Mouse (Mus musculus): Measurements from ENCODE around the gene Fgl2. TPM values are rescaled to one million over a fixed set of nuclear protein-coding genes. Genes with fewer than 3 reads are reported as not detected.

The Fgl2 gene
- polyA plus RNA-seq, 1 experiment = 0.59 TPM

DNA sequence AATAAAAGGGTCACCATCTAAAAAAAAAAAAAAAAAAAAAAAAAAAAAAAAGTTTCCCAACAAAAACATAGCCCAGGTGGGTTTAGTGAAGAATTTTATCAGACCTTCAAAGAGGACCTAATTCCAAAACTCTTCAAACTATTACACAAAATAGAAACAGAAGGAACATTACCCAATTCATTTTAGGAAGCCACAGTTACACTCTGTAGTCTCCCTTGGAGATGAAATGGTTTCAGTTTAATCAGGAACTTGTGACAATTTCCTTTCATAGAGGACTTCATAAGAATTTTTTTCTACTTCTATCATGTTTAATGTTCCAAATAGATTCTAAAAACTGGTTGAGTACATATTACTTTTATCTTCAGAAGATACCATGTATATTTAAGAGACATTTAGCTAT lies 20.8 kb upstream of the Fgl2 start:
- DNase-seq = no peak
- H3K4me3 ChIP-seq (replicated peaks; ENCODE audit: insufficient read depth, low read depth, low read length) = no peak overlapping the region
- no peaks in the 10 kb centered on the region for H3K4me1 ChIP-seq (ENCODE audit: control insufficient read depth, insufficient read depth, low read length)
- TF ChIP-seq POLR2A (IDR thresholded peaks at IDR 0.05; ENCODE audit: borderline replicate concordance, insufficient read depth, low read length) = no peak
- no peak for TF ChIP-seq CTCF (IDR thresholded peaks at IDR 0.05; ENCODE audit: borderline replicate concordance, insufficient read depth, low read depth, low read length)
- H3K27ac ChIP-seq (ENCODE audit: insufficient read depth, low read length) = no peak overlapping the region
- no peaks in the 10 kb centered on the region for H3K27me3 ChIP-seq (ENCODE audit: control insufficient read depth, insufficient read depth, low read length)

DNA sequence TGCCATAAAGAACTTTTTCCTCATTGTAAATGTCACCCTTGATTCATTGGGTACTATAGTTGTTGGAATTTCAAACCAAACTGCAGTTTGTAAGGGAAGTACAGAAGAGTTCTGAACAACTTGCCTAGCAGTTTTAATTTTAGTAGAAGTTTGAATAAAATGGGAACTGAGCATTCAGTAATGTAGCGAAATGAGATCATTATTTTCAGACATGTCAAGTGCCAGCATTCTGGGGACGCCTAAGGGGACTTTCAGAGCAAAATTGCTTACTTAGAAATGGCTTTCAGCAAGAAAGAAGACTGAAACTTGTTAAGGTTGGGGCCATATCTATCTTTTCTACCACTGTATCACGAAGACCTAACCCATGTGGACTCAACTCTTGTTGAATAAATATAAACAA lies 13.8 kb upstream of the Fgl2 start:
- no peak for DNase-seq
- Histone ChIP-seq H3K4me3 (replicated peaks; ENCODE audit: insufficient read depth, low read depth, low read length) (no peak overlapping the region), H3K27me3 (ENCODE audit: control insufficient read depth, insufficient read depth, low read length) (no peaks in the 10 kb centered on the region), H3K4me1 (ENCODE audit: control insufficient read depth, insufficient read depth, low read length) (no peaks in the 10 kb centered on the region), H3K27ac (ENCODE audit: insufficient read depth, low read length) (no peak overlapping the region)
- TF ChIP-seq POLR2A (IDR thresholded peaks at IDR 0.05; ENCODE audit: borderline replicate concordance, insufficient read depth, low read length) = no peak
- no peak for TF ChIP-seq CTCF (IDR thresholded peaks at IDR 0.05; ENCODE audit: borderline replicate concordance, insufficient read depth, low read depth, low read length)
- WGBS = 89% methylated on average over 3 of the region's 3 CpGs

DNA sequence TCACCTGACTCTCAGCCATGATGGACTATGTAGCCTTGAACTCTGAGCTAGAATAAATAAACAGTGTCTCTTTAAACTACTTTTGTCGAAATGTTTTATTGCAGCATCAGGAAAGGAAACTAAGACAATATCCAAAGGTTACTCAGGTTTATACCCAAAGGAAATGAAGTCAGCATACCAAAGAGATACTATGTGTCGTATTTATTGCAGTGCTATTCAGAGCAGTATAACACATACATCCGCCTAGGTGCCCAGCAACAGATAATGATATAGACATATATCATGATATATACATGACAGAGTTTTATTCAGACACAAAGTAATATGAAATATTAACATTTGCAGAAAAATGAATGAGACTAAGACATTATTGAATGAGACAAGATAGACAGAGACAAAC lies 9.1 kb upstream of the Fgl2 start:
- Histone ChIP-seq H3K4me3 (replicated peaks; ENCODE audit: insufficient read depth, low read depth, low read length) (no peak overlapping the region), H3K4me1 (ENCODE audit: control insufficient read depth, insufficient read depth, low read length) (no peaks in the 10 kb centered on the region), H3K27me3 (ENCODE audit: control insufficient read depth, insufficient read depth, low read length) (no peaks in the 10 kb centered on the region), H3K27ac (ENCODE audit: insufficient read depth, low read length) (no peak overlapping the region)
- DNase-seq = no peak
- TF ChIP-seq CTCF (IDR thresholded peaks at IDR 0.05; ENCODE audit: borderline replicate concordance, insufficient read depth, low read depth, low read length) (no peak), POLR2A (IDR thresholded peaks at IDR 0.05; ENCODE audit: borderline replicate concordance, insufficient read depth, low read length) (no peak)
- WGBS = 88% methylated on average over 3 of the region's 3 CpGs

DNA sequence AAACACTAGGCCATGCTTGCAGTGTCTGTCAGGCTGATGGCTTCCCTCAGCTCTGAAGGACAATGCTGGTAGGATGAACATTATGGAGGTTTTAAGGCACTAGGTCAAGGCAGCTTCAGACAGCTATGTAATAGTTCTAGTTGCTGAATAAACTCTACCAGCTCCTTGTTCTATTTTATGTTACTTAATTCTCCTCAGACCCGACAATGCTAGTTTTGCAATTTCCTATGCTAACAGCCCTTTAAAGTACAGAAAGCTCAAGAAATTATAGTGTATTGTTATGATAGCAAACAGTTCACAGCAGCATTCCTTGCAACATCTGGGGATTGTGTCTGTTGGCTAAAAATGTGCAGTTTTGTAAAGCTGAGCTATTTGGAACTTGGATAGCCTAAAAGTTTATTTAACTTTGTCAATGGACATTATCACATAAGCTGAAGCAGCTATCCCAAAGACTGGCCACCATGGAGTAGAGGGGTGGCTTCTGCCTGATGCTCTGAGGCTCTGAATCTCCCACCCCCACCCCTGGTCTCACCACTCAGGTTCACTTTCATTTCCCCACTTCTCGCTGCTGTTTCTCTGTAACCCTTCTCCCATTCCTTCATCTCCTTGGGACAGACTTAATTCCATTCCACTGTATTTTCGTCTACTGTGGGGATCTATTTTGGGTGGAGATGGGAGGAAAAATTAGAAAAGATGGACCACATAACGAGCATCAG lies 5.9 kb upstream of the Fgl2 start:
- H3K4me1 ChIP-seq (ENCODE audit: control insufficient read depth, insufficient read depth, low read length) = no peaks in the 10 kb centered on the region
- H3K27ac ChIP-seq (ENCODE audit: insufficient read depth, low read length) = no peak overlapping the region
- H3K4me3 ChIP-seq (replicated peaks; ENCODE audit: insufficient read depth, low read depth, low read length) = no peak overlapping the region
- DNase-seq = no peak
- no peaks in the 10 kb centered on the region for H3K27me3 ChIP-seq (ENCODE audit: control insufficient read depth, insufficient read depth, low read length)
- TF ChIP-seq CTCF (IDR thresholded peaks at IDR 0.05; ENCODE audit: borderline replicate concordance, insufficient read depth, low read depth, low read length) = no peak
- TF ChIP-seq POLR2A (IDR thresholded peaks at IDR 0.05; ENCODE audit: borderline replicate concordance, insufficient read depth, low read length) = no peak
- 78% methylated on average over 4 of the region's 4 CpGs for WGBS

DNA sequence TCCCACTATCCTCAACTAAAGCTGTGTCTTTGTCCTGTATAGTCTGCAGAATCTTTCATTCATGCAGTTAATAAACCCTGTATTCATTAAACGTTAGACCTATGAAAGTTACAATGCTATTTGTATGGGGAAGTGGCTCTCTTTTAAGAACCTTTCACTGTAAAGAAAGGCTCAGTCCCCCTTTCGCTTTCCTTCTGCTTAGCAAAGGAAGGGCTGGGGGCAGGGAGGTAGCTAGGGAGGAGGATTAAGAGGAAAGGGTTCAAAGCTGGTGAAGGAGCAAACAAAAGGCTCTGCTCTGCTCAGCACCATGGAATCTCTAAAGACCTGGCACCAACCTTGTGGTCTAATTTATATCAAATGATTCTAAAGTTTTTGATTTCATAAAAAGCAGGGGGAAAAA lies 4.9 kb upstream of the Fgl2 start:
- no peaks in the 10 kb centered on the region for H3K4me1 ChIP-seq (ENCODE audit: control insufficient read depth, insufficient read depth, low read length)
- WGBS = 52% methylated on average over 2 of the region's 2 CpGs
- H3K27ac ChIP-seq (ENCODE audit: insufficient read depth, low read length) = no peak overlapping the region
- no peak for TF ChIP-seq POLR2A (IDR thresholded peaks at IDR 0.05; ENCODE audit: borderline replicate concordance, insufficient read depth, low read length)
- TF ChIP-seq CTCF (IDR thresholded peaks at IDR 0.05; ENCODE audit: borderline replicate concordance, insufficient read depth, low read depth, low read length) = no peak
- H3K4me3 ChIP-seq (replicated peaks; ENCODE audit: insufficient read depth, low read depth, low read length) = no peak overlapping the region
- DNase-seq = no peak
- no peaks in the 10 kb centered on the region for H3K27me3 ChIP-seq (ENCODE audit: control insufficient read depth, insufficient read depth, low read length)

DNA sequence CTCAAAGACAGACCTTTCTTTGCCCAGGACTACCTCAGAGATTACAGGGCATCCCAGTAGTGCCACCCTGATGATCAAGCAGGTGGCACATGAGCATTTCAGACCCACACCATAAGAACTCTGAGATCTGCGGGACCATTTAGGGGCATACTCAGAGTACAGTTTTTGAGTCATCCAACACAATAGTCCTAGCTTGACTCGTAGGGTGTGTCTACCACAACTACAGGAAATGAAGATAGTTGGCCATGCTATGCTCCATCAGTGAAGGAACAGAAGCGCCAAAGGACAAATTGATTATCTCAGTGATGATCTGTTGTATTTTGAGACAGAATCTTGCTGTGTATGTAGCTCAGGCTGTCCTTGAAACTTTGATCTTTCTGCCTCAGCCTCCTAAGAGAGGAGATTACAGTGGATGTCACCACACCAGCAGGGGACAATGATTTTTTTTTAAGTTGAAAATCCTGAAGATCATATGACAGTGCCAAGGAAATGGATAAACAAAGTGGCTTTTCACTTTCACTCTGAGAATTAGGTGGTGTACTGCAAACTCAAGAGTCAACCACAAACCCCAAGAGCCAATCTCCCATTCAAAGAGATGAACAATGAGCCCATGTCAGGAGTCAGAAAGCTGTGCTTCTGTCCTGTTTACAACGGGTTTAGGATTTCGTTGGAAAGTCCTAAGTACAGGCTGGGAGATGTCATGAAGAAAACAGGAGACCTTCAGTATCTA lies 2.1 kb upstream of the Fgl2 start:
- no peak overlapping the region for H3K4me3 ChIP-seq (replicated peaks; ENCODE audit: insufficient read depth, low read depth, low read length)
- WGBS = 89% methylated on average over 5 of the region's 5 CpGs

DNA sequence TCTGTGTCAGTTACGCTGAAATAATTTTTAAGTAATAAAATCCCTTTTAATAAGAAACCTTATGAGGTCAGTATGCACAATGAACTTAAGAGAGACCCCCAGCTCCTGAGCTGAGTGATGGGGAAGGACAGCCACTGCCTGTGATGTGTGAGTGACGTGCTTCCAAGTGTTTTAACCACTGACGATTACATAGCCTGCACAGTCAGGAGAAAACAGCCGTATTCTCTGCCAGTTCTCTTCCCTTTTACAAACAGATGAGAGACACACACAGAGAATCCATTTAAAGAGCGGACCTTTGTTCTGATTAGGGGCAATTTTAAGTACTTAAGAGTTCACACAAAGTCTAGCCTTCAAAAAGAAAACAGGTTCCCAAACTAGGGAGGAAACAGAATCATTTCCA lies 522 bp upstream of the Fgl2 start:
- Histone ChIP-seq H3K4me1 (ENCODE audit: control insufficient read depth, insufficient read depth, low read length) (no peaks in the 10 kb centered on the region), H3K4me3 (replicated peaks; ENCODE audit: insufficient read depth, low read depth, low read length) (no peak overlapping the region), H3K27me3 (ENCODE audit: control insufficient read depth, insufficient read depth, low read length) (no peaks in the 10 kb centered on the region), H3K27ac (ENCODE audit: insufficient read depth, low read length) (no peak overlapping the region)
- no peak for DNase-seq
- no peak for TF ChIP-seq POLR2A (IDR thresholded peaks at IDR 0.05; ENCODE audit: borderline replicate concordance, insufficient read depth, low read length)
- TF ChIP-seq CTCF (IDR thresholded peaks at IDR 0.05; ENCODE audit: borderline replicate concordance, insufficient read depth, low read depth, low read length) = no peak
- 43% methylated on average over 5 of the region's 5 CpGs for WGBS

More for the DNA sequence above, 2.1 kb upstream of the Fgl2 start:
- H3K27ac ChIP-seq (ENCODE audit: insufficient read depth, low read length) = no peak overlapping the region
- no peaks in the 10 kb centered on the region for H3K4me1 ChIP-seq (ENCODE audit: control insufficient read depth, insufficient read depth, low read length)
- H3K27me3 ChIP-seq (ENCODE audit: control insufficient read depth, insufficient read depth, low read length) = no peaks in the 10 kb centered on the region
- no peak for DNase-seq
- no peak for TF ChIP-seq CTCF (IDR thresholded peaks at IDR 0.05; ENCODE audit: borderline replicate concordance, insufficient read depth, low read depth, low read length)

DNA sequence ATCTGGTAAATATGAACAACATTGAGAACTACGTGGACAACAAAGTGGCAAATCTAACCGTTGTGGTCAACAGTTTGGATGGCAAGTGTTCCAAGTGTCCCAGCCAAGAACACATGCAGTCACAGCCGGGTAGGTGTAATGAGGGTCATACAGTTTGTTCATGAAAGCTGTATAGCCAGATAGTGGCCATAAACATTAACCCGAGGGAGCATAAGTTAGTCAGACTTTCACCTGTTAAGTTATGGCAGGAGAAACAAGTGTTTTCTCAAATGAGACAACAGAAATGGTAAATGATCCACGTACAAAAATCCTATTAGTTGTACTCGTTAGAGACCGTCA lies 707 bp downstream of the Fgl2 start:
- no peak for TF ChIP-seq CTCF (IDR thresholded peaks at IDR 0.05; ENCODE audit: borderline replicate concordance, insufficient read depth, low read depth, low read length)
- TF ChIP-seq POLR2A (IDR thresholded peaks at IDR 0.05; ENCODE audit: borderline replicate concordance, insufficient read depth, low read length) = no peak
- Histone ChIP-seq H3K27me3 (ENCODE audit: control insufficient read depth, insufficient read depth, low read length) (no peaks in the 10 kb centered on the region), H3K4me3 (replicated peaks; ENCODE audit: insufficient read depth, low read depth, low read length) (no peak overlapping the region), H3K4me1 (ENCODE audit: control insufficient read depth, insufficient read depth, low read length) (no peaks in the 10 kb centered on the region), H3K27ac (ENCODE audit: insufficient read depth, low read length) (no peak overlapping the region)
- 27% methylated on average over 7 of the region's 7 CpGs for WGBS
- DNase-seq = no peak

Measured in cerebellum, adult 2 months (tissue).